Mouse (Mus musculus): Measurements from ENCODE around the gene Tfdp1. TPM values are rescaled to one million over a fixed set of nuclear protein-coding genes. Genes with fewer than 3 reads are reported as not detected.

The Tfdp1 gene
- polyA plus RNA-seq (2012; rRNA removed) = 98.6 and 119 TPM in 2 replicates

GRCm38 (mm10) chr8:13338255-13338860, at the start of gene Tfdp1:
Tfdp1 (plus strand) TSS chr8:13338751.

GRCm38 (mm10) chr8:13396725-13397124, 58.2 kb downstream of the Tfdp1 start, which contains the start of gene Atp4b:
Atp4b (minus strand) TSS chr8:13396825.

DNA sequence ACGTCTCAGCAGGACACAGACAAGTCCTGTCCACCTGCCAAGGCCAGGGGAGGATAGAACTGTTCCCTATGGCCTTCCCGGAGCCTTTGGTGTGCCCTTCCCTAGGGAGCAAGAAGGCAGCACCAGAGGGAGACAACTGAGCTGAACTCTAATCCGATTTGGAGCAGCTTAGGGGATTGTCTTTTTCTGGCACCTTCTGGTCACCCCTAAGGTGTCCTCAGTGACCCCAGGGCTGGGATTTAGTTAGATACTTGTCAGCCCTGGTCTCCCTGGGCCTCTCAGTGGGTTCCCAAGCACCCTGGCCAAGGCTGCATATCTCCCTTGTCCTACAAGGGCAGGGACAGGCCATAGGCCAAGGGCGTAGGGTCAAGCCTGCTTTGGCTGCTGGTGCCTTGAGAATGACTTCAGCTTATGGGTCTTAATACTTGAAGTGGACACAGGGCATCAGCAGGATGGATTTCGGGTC, 66.1 kb downstream of the Tfdp1 start, which contains the start of gene Grk1:
Gene Grk1 (plus strand): TSS at position 416 of the 466 bp plus-strand sequence.

Other genes starting within 250 kb of the Tfdp1 start
- gene Pcid2, start 233.3 kb upstream of the Tfdp1 start, polyA plus RNA-seq (2012; rRNA removed) = 9.9 and 11.5 TPM in 2 replicates
- gene Cul4a, start 233.1 kb upstream of the Tfdp1 start, polyA plus RNA-seq (2012; rRNA removed) = 48.4 and 58.0 TPM in 2 replicates
- gene Lamp1, start 179.6 kb upstream of the Tfdp1 start, polyA plus RNA-seq (2012; rRNA removed) = 128 and 144 TPM in 2 replicates
- gene Grtp1, start 138.1 kb upstream of the Tfdp1 start, polyA plus RNA-seq (2012; rRNA removed) = 5.6 and 6.7 TPM in 2 replicates
- 0.09 TPM in 1 of 2 replicates, not detected in the other for gene Adprhl1, start 84.6 kb upstream of the Tfdp1 start, polyA plus RNA-seq (2012; rRNA removed)
- 7.1 and 8.3 TPM in 2 replicates for gene Dcun1d2, start 50.6 kb upstream of the Tfdp1 start, polyA plus RNA-seq (2012; rRNA removed)
- 3.6 and 3.7 TPM in 2 replicates for gene Tmco3, start 50.6 kb upstream of the Tfdp1 start, polyA plus RNA-seq (2012; rRNA removed)
- gene Atp4b, start 58.1 kb downstream of the Tfdp1 start, polyA plus RNA-seq (2012; rRNA removed) = not detected in 2 replicates
- 0.01 and 0.02 TPM in 2 replicates for gene Grk1, start 66.3 kb downstream of the Tfdp1 start, polyA plus RNA-seq (2012; rRNA removed)
- gene Tmem255b, start 96.4 kb downstream of the Tfdp1 start, polyA plus RNA-seq (2012; rRNA removed) = not detected in 2 replicates
- gene Gas6, start 155.7 kb downstream of the Tfdp1 start, polyA plus RNA-seq (2012; rRNA removed) = 2.8 and 2.9 TPM in 2 replicates
- 0.01 TPM in 1 of 2 replicates, not detected in the other for gene 1700029H14Rik, start 223.7 kb downstream of the Tfdp1 start, polyA plus RNA-seq (2012; rRNA removed)

All from liver, embryonic 14 days (tissue).